Mouse (Mus musculus) cerebellum, postnatal 14 days (tissue): ENCODE results near the gene Rph3a.

ENCODE experiments used
- DNase-seq, 2 experiments: peaks; one replicate each; pipeline ENCODE4 v3.0.0; 2021; ENCODE audit warnings: mixed read lengths in 2 of 2

Gene Rph3a

GRCm38 (mm10) chr5:121009811-121010569, at the start of gene Rph3a:
Gene Rph3a (minus strand): TSS chr5:121010092.
- DNase-seq, result peak in 1 of 2 experiments; percentile 52

- no peak for DNase-seq
Measured at GRCm38 (mm10) chr5:121058261-121058660, 48.4 kb upstream of the Rph3a start.

- DNase-seq, result no peak
Measured at GRCm38 (mm10) chr5:121053886-121054285, 44.0 kb upstream of the Rph3a start.

GRCm38 (mm10) chr5:121041791-121042190, 31.9 kb upstream of the Rph3a start:
- no peak for DNase-seq

- DNase-seq, result no peak
Measured at GRCm38 (mm10) chr5:121039465-121039864, 29.6 kb upstream of the Rph3a start.

GRCm38 (mm10) chr5:121030161-121030560, 20.3 kb upstream of the Rph3a start:
- no peak for DNase-seq

GRCm38 (mm10) chr5:121019505-121019904, 9.6 kb upstream of the Rph3a start:
- DNase-seq, result no peak

GRCm38 (mm10) chr5:121017699-121018098, 7.8 kb upstream of the Rph3a start:
- DNase-seq, result no peak

- DNase-seq, result no peak
Measured at GRCm38 (mm10) chr5:121016405-121016804, 6.5 kb upstream of the Rph3a start.

GRCm38 (mm10) chr5:121014496-121014895, 4.6 kb upstream of the Rph3a start:
- no peak for DNase-seq

- no peak for DNase-seq
Measured at GRCm38 (mm10) chr5:121011962-121012361, 2.1 kb upstream of the Rph3a start.

GRCm38 (mm10) chr5:121009406-121009805, 486 bp downstream of the Rph3a start:
- peak; percentile 77 to 81 for DNase-seq

- DNase-seq, result peak; percentile 87 to 89
Measured at GRCm38 (mm10) chr5:121008411-121009239, 1.3 kb downstream of the Rph3a start.

GRCm38 (mm10) chr5:121007563-121007962, 2.3 kb downstream of the Rph3a start:
- no peak for DNase-seq

- peak; percentile 60 to 63 for DNase-seq
Measured at GRCm38 (mm10) chr5:121007130-121007529, 2.8 kb downstream of the Rph3a start.

- DNase-seq, result no peak
Measured at GRCm38 (mm10) chr5:121006176-121006575, 3.7 kb downstream of the Rph3a start.

- peak; percentile 72 to 76 for DNase-seq
Measured at GRCm38 (mm10) chr5:121003781-121004180, 6.1 kb downstream of the Rph3a start.

GRCm38 (mm10) chr5:120999573-120999972, 10.3 kb downstream of the Rph3a start:
- DNase-seq, result peak; percentile 45 to 52

- DNase-seq, result no peak
Measured at GRCm38 (mm10) chr5:120988373-120988772, 21.5 kb downstream of the Rph3a start.

GRCm38 (mm10) chr5:120983029-120983428, 26.9 kb downstream of the Rph3a start:
- DNase-seq, result no peak

GRCm38 (mm10) chr5:120981211-120981610, 28.7 kb downstream of the Rph3a start:
- DNase-seq, result peak in 1 of 2 experiments; percentile 39

GRCm38 (mm10) chr5:120980116-120980515, 29.8 kb downstream of the Rph3a start:
- DNase-seq, result peak in 1 of 2 experiments; percentile 53

- no peak for DNase-seq
Measured at GRCm38 (mm10) chr5:120976138-120976537, 33.8 kb downstream of the Rph3a start.

GRCm38 (mm10) chr5:120974522-120974921, 35.4 kb downstream of the Rph3a start:
- DNase-seq, result no peak
